Mouse (Mus musculus): Measurements from ENCODE around the gene Gm27021. TPM values are rescaled to one million over a fixed set of nuclear protein-coding genes. Genes with fewer than 3 reads are reported as not detected.

Gm27021 gene
- polyA plus RNA-seq, 1 experiment from 2014 or later, result 5.2 TPM

GRCm38 (mm10) chr8:120560535-120560934 is 107.3 kb downstream of the Gm27021 start:
- Histone ChIP-seq H3K27ac (replicated peaks) (no peak overlapping the region), H3K4me3 (replicated peaks) (no peak overlapping the region), H3K4me2 (no peak overlapping the region), H3K36me3 (no peaks in the 10 kb centered on the region), H3K27me3 (replicated peaks) (no peaks in the 10 kb centered on the region), H3K9ac (replicated peaks) (no peak overlapping the region), H3K4me1 (peaks cover 99% of the 10 kb centered on the region), H3K9me3 (replicated peaks) (no peaks in the 10 kb centered on the region)
- no peak for ATAC-seq (ENCODE audit: low FRiP score)
- WGBS, result 58% methylated on average over 5 of the region's 5 CpGs

- 0 out of 2 replicates have a peak, but pooled peaks cover 2% of the 10 kb centered on the region for H3K36me3 ChIP-seq
- H3K4me3 ChIP-seq (replicated peaks), result no peak overlapping the region
- H3K4me2 ChIP-seq, result no peak overlapping the region
- 16% methylated on average over 11 of the region's 11 CpGs for WGBS
- H3K27me3 ChIP-seq (replicated peaks), result no peaks in the 10 kb centered on the region
- H3K27ac ChIP-seq (replicated peaks), result peak overlapping the region; percentile 69
- H3K9ac ChIP-seq (replicated peaks), result peak overlapping the region; percentile 36
- ATAC-seq (ENCODE audit: low FRiP score), result no peak
- H3K9me3 ChIP-seq (replicated peaks), result no peaks in the 10 kb centered on the region
- peaks cover 99% of the 10 kb centered on the region for H3K4me1 ChIP-seq
Measured at GRCm38 (mm10) chr8:120559654-120560053, 108.2 kb downstream of the Gm27021 start.

Other genes with a start within 250 kb of the Gm27021 start
- gene Gins2, start 78.8 kb downstream of the Gm27021 start, polyA plus RNA-seq (2015; fragmentation: Nextera tagmentation; extraction: Ambion mirVana), result 15.9 and 38.9 TPM in 2 replicates
- gene 1190005I06Rik, start 20.4 kb downstream of the Gm27021 start, polyA plus RNA-seq (2015; fragmentation: Nextera tagmentation; extraction: Ambion mirVana), result 12.8 and 13.5 TPM in 2 replicates
- 1,232 and 1,334 TPM in 2 replicates for gene Cox4i1, start 143 bp upstream of the Gm27021 start, polyA plus RNA-seq (2015; fragmentation: Nextera tagmentation; extraction: Ambion mirVana)
- 108 and 143 TPM in 2 replicates for gene Emc8, start 494 bp upstream of the Gm27021 start, polyA plus RNA-seq (2015; fragmentation: Nextera tagmentation; extraction: Ambion mirVana)
- gene Irf8, start 68.3 kb upstream of the Gm27021 start, polyA plus RNA-seq (2015; fragmentation: Nextera tagmentation; extraction: Ambion mirVana), result 4.9 and 18.4 TPM in 2 replicates

Data from neural tube, embryonic 15.5 days (tissue).